Mouse (Mus musculus): ENCODE data around the gene Olfr62. TPM values are rescaled to one million over a fixed set of nuclear protein-coding genes. Genes with fewer than 3 reads are reported as not detected.

The Olfr62 gene
- polyA plus RNA-seq, 1 experiment = not detected

- WGBS = 81% methylated on average over 5 of the region's 5 CpGs
- TF ChIP-seq CTCF (conservative IDR thresholded peaks at IDR 0.05; ENCODE audit: insufficient read depth, insufficient read length, low read depth, low read length) = no peak
- no peak for TF ChIP-seq POLR2A (IDR thresholded peaks at IDR 0.05; ENCODE audit: low read depth, low read length)
Observed at GRCm38 (mm10) chr4:118708086-118708485, 49.3 kb downstream of the Olfr62 start.

DNA sequence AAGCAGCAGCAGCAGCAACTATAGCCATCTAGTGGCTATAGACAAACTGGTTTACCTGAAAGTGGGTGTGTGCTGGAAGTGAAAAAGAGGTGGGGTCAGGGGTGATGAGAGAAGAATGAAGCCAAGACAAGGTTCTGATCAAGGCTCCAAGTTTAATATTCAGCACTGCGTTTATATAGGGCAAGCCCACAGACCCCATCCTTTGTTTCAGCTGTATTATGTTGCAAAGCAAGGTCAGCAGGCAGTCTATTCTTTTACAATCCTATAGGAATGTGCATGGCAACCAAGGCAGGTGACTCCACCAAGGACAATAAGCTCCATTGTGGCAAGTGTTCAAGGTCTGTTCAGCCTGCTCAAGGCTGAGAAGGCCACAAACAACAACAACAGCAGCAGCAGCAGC lies 52.9 kb downstream of the Olfr62 start:
- no peak overlapping the region for H3K27ac ChIP-seq (ENCODE audit: insufficient read depth, low read depth, low read length)
- no peak for DNase-seq
- no peaks in the 10 kb centered on the region for H3K36me3 ChIP-seq (ENCODE audit: control insufficient read depth, insufficient read depth, low read length)
- 55% methylated on average over 1 of the region's 1 CpGs for WGBS
- H3K4me3 ChIP-seq (ENCODE audit: insufficient read depth, low read depth, low read length) = no peak overlapping the region
- H3K27me3 ChIP-seq (replicated peaks; ENCODE audit: control insufficient read depth, insufficient read depth, low read length) = no peaks in the 10 kb centered on the region
- TF ChIP-seq CTCF (conservative IDR thresholded peaks at IDR 0.05; ENCODE audit: insufficient read depth, insufficient read length, low read depth, low read length) (no peak), POLR2A (IDR thresholded peaks at IDR 0.05; ENCODE audit: low read depth, low read length) (no peak)
- no peaks in the 10 kb centered on the region for H3K4me1 ChIP-seq (ENCODE audit: control insufficient read depth, insufficient read depth, low read length)

More at GRCm38 (mm10) chr4:118708086-118708485, 49.3 kb downstream of the Olfr62 start:
- no peak for DNase-seq
- Histone ChIP-seq H3K27ac (ENCODE audit: insufficient read depth, low read depth, low read length) (no peak overlapping the region), H3K27me3 (replicated peaks; ENCODE audit: control insufficient read depth, insufficient read depth, low read length) (no peaks in the 10 kb centered on the region), H3K4me3 (ENCODE audit: insufficient read depth, low read depth, low read length) (no peak overlapping the region), H3K36me3 (ENCODE audit: control insufficient read depth, insufficient read depth, low read length) (no peaks in the 10 kb centered on the region), H3K4me1 (ENCODE audit: control insufficient read depth, insufficient read depth, low read length) (no peaks in the 10 kb centered on the region)

Other genes starting within 250 kb of the Olfr62 start
- 20.1 and 23.7 TPM in 2 replicates for gene Szt2, start 249.7 kb upstream of the Olfr62 start, polyA plus RNA-seq (2012; rRNA removed)
- 27.6 and 31.0 TPM in 2 replicates for gene Med8, start 249.6 kb upstream of the Olfr62 start, polyA plus RNA-seq (2012; rRNA removed)
- 303 and 333 TPM in 2 replicates for gene Elovl1, start 230.9 kb upstream of the Olfr62 start, polyA plus RNA-seq (2012; rRNA removed)
- 3.1 and 3.6 TPM in 2 replicates for gene Cdc20, start 221.6 kb upstream of the Olfr62 start, polyA plus RNA-seq (2012; rRNA removed)
- gene Mpl, start 201.4 kb upstream of the Olfr62 start, polyA plus RNA-seq (2012; rRNA removed) = 0.03 and 0.11 TPM in 2 replicates
- 44.5 and 51.8 TPM in 2 replicates for gene Tie1, start 168.9 kb upstream of the Olfr62 start, polyA plus RNA-seq (2012; rRNA removed)
- gene 2610528J11Rik, start 132.0 kb upstream of the Olfr62 start, polyA plus RNA-seq (2012; rRNA removed) = 166 and 182 TPM in 2 replicates
- 30.3 and 44.7 TPM in 2 replicates for gene Tmem125, start 114.9 kb upstream of the Olfr62 start, polyA plus RNA-seq (2012; rRNA removed)
- gene Cfap57, start 38.2 kb upstream of the Olfr62 start, polyA plus RNA-seq (2012; rRNA removed) = 0.06 and 0.08 TPM in 2 replicates
- gene Ebna1bp2, start 38.2 kb upstream of the Olfr62 start, polyA plus RNA-seq (2012; rRNA removed) = 24.0 and 29.4 TPM in 2 replicates
- gene Olfr1342, start 33.8 kb downstream of the Olfr62 start, polyA plus RNA-seq (2012; rRNA removed) = not detected in 2 replicates
- not detected in 2 replicates for gene Olfr1341, start 44.6 kb downstream of the Olfr62 start, polyA plus RNA-seq (2012; rRNA removed)
- gene Olfr1340, start 61.2 kb downstream of the Olfr62 start, polyA plus RNA-seq (2012; rRNA removed) = not detected in 2 replicates
- gene Olfr1339, start 73.2 kb downstream of the Olfr62 start, polyA plus RNA-seq (2012; rRNA removed) = not detected in 2 replicates
- not detected in 2 replicates for gene Olfr1338, start 99.8 kb downstream of the Olfr62 start, polyA plus RNA-seq (2012; rRNA removed)
- gene Olfr1337, start 123.6 kb downstream of the Olfr62 start, polyA plus RNA-seq (2012; rRNA removed) = not detected in 2 replicates
- gene Olfr1335, start 151.0 kb downstream of the Olfr62 start, polyA plus RNA-seq (2012; rRNA removed) = not detected in 2 replicates
- not detected in 2 replicates for gene Olfr1333, start 177.3 kb downstream of the Olfr62 start, polyA plus RNA-seq (2012; rRNA removed)
- not detected in 2 replicates for gene Olfr1331, start 205.7 kb downstream of the Olfr62 start, polyA plus RNA-seq (2012; rRNA removed)
- gene Olfr1330, start 229.6 kb downstream of the Olfr62 start, polyA plus RNA-seq (2012; rRNA removed) = not detected in 2 replicates